Mouse (Mus musculus) MEL (cell line): ENCODE measurements at regions not wholly inside any gene's neighbourhood (a gene's known extent, or its start where the extent isn't known, plus 50 kb on each side); places are given as distances from the start of the nearest gene placed in this dataset.
A peak's percentile ranks its signal among the peaks of the same experiment; 100 is the strongest.

Experiments
- CHD1 ChIP-seq: IDR thresholded peaks from 2 replicates; pipeline ENCODE4 v1.6.1; 2012; ENCODE audit warnings: low read depth, mild to moderate bottlenecking, inconsistent platforms, low read length, improper control_type of control experiment
- CTCF ChIP-seq, 3 experiments: IDR thresholded peaks in 2 of 3; conservative IDR thresholded peaks in 1 of 3; 2 replicates each; pipeline ENCODE4 v1.5.1; 2011 to 2012; ENCODE audit warnings: low read length in 3 of 3, low read depth in 2 of 3, mild to moderate bottlenecking in 2 of 3, improper control_type of control experiment in 1 of 3, inconsistent platforms in 1 of 3, mixed read lengths in 1 of 3, moderate library complexity in 1 of 3; ENCODE audit not compliant: control insufficient read depth in 1 of 3, insufficient read depth in 1 of 3, poor library complexity in 1 of 3, severe bottlenecking in 1 of 3
- E2F4 ChIP-seq: IDR thresholded peaks from 2 replicates; pipeline ENCODE4 v1.6.1; 2011; ENCODE audit warnings: low read depth, low read length, improper control_type of control experiment, borderline replicate concordance
- ETS1 ChIP-seq: IDR thresholded peaks from 2 replicates; pipeline ENCODE4 v1.6.1; 2012; ENCODE audit warnings: low read depth, mild to moderate bottlenecking, inconsistent platforms, low read length, improper control_type of control experiment, moderate library complexity
- GATA1 ChIP-seq: IDR thresholded peaks from 2 replicates; pipeline ENCODE4 v1.6.1; 2011; ENCODE audit warnings: low read depth, low read length, improper control_type of control experiment
- JUND ChIP-seq: IDR thresholded peaks from 2 replicates; pipeline ENCODE4 v1.6.1; 2011; ENCODE audit warnings: low read depth, mild to moderate bottlenecking, improper control_type of control experiment, low read length
- MYB ChIP-seq: IDR thresholded peaks from 2 replicates; pipeline ENCODE4 v1.6.1; 2011; ENCODE audit warnings: mild to moderate bottlenecking, low read depth, low read length, improper control_type of control experiment
- POLR2A ChIP-seq, 2 experiments: IDR thresholded peaks; 2 replicates each; pipeline ENCODE4 v1.6.1; 2011 to 2012; ENCODE audit warnings: low read length in 2 of 2, mild to moderate bottlenecking in 2 of 2, control low read depth in 1 of 2, improper control_type of control experiment in 1 of 2, low read depth in 1 of 2, moderate library complexity in 1 of 2; ENCODE audit not compliant: control insufficient read depth in 1 of 2, insufficient read depth in 1 of 2, poor library complexity in 1 of 2
- TAL1 ChIP-seq: IDR thresholded peaks from 2 replicates; pipeline ENCODE4 v1.6.1; 2012; ENCODE audit warnings: mild to moderate bottlenecking, inconsistent platforms, low read length, moderate library complexity, mixed read lengths
- ZMIZ1 ChIP-seq: IDR thresholded peaks from 2 replicates; pipeline ENCODE4 v1.6.1; 2012; ENCODE audit warnings: low read depth, mild to moderate bottlenecking, inconsistent platforms, low read length, improper control_type of control experiment, moderate library complexity

DNA sequence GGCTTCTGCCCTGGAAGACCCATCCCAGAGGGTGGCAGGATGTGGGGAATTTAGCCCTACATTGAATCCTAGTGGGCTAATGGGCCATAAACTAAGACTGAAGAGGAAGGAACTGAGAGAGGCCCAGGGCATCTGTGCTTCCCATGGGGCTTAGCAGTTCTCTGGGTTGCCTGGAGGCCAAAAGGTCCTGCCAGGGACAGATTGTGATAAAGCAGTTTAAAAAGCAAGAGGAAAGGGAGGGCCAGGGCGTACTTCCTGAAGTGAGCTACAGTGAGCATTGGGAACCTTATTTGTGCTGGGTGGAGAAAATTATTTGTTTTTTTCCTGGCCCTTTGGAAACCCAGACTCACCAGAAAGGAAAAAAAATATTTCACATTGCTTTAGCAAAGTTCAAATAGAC is 136.3 kb downstream of the Qrsl1 start:
- TF ChIP-seq ETS1 (peak; percentile 23; the same call in 1 of the 2 replicates), ZMIZ1 (no peak), POLR2A (IDR thresholded peaks at IDR 0.05; ENCODE audit: control insufficient read depth in 1 of 2, insufficient read depth in 1 of 2, low read depth in 1 of 2, low read length in 2 of 2, poor library complexity in 1 of 2) (no peak), CTCF (IDR thresholded peaks at IDR 0.05 in 2 of 3, conservative IDR thresholded peaks at IDR 0.05 in 1 of 3; ENCODE audit: control insufficient read depth in 1 of 3, insufficient read depth in 1 of 3, low read depth in 2 of 3, low read length in 3 of 3, poor library complexity in 1 of 3, severe bottlenecking in 1 of 3) (no peak; a peak in 1 of 6 replicates), TAL1 (peak; percentile 53; the same call in 1 of the 2 replicates), E2F4 (no peak), MYB (no peak; the same call in 1 of the 2 replicates), JUND (no peak), GATA1 (peak; percentile 41; the same call in 1 of the 2 replicates), CHD1 (no peak)
